Mouse (Mus musculus): ENCODE measurements at regions not wholly inside any gene's neighbourhood (a gene's known extent, or its start where the extent isn't known, plus 50 kb on each side); places are given as distances from the start of the nearest gene placed in this dataset.

DNA sequence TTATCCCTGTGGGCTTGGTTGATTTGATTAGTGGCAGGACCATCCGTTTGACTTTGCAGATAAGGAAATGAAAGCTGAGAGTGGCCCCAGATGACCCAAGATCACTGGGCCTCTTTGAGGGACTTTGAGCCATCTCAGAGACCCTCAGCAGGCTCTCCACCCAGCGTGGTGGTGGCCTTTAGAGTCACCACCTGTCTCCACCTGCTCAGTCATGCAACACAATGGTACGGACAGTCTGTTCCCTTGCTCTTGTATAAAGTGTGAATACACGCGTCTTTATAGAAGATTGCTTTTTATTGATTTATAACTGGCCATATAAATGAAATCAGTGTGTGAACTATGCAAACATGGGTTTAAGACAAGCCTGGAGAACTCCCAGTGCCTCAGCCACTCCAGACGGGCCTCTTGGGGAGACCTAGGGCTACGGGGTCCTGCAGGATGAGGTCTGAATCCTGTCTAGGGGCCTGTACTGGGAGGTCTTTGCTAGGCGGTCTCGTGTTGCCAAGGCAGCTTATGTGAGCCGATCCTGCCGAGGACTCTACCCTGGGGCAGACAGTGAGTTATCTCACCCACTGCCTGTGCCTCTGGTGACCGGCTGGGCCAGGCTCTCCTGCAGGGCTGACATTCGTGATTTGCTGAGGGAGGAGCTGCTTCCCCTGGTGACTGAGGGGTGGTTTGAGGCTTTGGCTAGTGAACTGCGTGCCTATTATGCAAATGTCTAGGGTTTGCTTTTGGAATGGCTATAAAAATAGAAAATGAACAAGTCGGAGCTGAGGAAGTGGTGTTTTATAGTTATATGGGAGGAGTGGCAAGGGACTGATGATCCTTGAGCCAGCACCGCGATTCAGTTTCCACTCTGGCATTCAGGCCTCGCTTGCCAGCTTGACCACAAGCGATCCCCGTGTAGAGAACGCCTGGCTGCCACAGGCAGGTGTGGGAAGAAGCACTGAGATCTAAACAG lies 176.5 kb downstream of the Fam43a start:
- no peak for DNase-seq

DNA sequence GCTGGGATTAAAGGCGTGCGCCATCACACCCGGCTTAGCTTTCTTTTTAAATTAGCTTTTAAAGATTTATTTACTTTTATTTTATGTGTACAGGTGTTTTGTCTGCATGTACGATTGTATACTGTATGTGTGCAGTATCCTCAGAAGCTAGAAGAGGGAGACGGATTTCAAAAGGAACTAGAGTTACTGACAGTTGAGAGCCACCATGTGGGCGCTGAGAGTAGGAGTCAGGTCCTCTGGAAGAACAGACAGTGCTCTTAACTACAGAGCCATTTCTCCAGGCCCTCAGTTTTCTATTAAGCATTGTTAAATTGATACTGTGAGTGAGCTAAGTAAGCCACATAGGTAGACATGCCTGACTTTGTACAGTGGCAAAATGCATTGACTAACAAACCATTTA lies 177.9 kb downstream of the Fam43a start:
- DNase-seq: no peak

DNA sequence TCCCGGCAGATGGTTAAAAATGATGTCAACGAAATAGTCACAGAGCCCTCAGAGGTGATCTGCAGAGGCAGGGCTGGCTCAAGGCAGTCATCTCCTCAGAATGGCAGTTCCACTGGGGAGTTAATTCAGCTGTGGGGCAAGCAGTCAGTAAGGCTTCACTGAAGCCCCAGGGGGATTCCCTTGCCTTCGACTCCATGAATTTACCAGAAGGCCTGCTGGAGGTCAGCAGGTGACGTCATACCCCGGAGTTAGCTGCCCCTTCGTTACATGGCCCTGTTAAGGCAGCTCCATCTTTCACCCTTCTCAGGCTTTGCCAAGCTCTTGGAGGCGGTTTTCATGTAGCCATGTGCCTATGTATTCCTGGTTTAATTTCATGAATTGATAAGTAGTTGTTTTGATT lies 178.6 kb downstream of the Fam43a start:
- no peak for DNase-seq

DNA sequence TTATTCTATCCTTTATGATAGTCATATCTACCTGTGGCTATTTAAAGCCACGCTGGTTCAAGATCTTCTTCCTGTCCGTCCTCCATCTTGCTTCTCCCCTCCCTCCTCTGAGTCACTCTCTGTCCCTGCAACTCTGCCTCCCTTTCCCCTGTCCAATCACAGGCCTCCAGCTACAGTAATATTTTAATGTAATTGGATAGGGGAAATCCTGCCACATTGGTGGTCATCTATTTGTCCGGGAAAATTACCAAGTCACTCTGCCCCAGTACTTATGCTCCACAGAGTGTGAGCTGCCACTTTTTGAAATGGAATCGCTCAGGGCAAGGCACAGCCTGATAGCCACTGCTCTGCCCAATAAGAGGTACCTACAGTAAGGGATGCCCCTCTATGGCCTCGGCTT lies 179.4 kb downstream of the Fam43a start:
- DNase-seq: no peak

DNA sequence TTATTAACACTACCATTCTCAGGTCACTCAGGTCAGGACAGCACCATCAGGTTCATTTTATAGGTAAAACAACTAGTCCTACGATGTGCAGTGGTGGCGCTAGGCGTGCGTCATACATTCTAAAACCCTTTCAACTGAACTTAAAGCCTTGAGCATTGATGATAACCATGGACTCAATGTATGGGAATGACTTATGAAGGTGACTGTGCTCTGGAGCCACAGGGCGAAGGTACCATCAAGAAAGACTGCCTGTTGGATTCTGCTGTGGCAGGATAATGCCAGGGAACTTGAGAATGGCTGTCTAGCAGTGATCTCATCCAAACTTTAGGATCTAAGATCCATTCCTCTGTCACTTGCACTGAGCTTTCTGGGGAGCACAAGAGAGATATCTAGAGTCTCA lies 184.7 kb downstream of the Fam43a start:
- no peak for DNase-seq

DNA sequence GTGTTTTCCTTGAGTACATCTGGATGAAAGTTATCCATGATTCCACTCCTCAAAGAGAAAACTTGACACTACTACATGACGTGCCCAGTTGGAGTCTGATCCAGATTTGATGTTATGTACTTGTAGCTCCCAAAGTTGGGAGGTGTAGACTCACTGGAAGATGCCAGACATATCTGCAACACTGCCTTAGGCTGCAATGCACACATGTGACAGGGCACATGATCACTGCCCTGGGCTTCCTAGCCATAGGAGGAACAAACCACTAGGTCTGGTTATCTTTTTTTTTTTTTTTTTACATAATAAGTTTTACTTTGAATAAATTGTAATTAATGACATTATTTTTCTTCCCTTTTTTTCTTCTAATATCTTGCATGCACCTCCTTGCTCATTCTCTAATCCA lies 185.4 kb downstream of the Fam43a start:
- DNase-seq: no peak

DNA sequence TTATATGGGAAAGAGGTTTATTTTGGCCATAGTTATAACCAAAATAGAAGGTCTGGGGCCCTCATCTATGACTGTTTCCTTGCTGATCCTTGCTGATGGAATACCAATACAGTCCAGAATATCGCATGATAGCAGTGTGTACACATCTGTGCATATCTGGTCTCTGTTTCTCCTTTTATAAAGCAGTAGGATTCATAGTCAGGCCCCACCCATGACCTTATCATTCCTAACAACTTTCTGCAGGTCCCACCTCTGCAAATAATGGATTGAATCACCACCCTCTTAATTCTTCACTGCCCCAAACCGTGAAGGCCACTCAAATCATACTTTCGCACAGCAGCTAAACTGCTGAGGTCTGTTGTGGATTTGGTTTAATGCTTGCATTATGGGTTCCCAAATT lies 186.5 kb downstream of the Fam43a start:
- DNase-seq: no peak

DNA sequence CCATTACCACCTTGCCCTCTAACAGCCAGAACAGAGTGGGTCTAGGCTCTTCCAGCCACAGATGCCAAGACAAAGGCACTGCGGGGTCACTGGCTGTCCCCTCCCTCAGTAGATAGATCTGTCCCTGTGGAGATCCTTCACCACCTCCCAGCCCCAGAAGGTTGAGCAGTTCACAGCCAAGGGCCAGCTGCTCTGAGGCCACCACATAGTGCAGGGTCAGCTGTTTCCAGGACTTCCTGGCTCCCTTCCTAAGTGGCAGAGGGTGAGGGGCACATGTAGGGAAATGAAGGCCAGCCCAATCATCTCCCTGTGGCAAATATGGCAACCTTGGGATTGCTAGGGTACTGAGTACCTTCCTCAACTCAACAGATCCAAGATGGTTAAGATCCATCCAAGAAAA lies 187.8 kb downstream of the Fam43a start:
- DNase-seq: no peak

DNA sequence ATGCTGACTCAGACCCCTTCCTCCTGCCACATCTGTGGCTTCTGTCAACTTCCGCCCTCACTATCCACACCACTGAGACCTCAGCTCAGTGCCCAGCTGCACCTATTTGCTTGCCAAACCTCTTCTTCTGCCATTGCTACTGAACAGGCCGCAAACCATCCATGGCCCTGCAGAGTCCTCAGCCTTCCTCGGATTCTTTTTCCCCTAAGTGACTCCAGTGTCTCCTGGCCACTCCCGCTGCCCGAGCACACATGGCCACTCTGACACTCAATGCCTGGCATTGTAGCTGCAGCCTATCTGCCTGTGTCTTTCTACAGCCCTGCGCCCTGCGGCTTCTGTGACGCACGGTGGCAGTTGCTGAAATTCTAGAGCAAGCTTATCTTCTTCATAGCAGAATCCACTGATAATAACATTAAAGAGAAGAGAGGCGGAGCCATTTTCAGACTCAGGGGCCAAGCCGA lies 188.8 kb downstream of the Fam43a start:
- DNase-seq: peak in 1 of 2 experiments; percentile 20

DNA sequence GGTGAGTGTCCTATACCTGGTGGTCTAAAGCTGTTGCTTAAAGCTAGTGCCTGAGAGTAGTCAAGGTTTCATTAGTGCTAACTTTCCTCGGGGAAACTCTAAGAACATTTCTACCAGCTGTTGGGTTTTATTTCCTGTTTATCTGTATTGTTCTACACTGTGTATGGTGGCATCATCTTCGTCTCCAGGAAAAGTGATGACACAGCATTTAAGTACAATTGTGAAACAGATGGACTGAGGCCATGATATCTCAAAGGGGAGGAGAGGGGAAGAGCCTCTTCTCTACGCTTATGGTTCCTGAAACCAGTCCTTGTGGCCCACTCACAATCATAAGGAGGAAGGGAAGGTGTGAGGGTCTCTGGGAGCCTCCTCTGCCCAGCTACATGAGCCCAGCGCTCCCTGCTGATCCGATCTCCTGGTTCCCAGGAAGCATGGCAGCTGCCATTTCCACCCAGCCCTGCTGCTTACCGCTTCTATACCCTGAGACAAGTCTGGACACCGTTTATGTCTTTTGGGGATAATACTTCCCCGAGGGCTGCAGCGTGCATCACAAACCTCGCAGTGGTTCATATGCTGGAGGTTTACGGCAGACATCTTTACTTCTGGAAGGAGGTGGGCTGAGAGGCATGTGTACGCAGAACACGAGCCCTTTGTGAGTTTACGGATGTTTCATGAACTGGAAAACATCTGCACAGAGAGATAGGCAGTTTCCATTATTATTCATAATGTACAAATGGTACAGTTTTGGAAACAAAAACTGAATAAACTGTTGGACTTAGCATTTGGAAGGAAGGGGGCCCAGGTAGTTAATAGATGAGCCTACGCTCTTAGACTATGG lies 189.6 kb downstream of the Fam43a start:
- no peak for DNase-seq

DNA sequence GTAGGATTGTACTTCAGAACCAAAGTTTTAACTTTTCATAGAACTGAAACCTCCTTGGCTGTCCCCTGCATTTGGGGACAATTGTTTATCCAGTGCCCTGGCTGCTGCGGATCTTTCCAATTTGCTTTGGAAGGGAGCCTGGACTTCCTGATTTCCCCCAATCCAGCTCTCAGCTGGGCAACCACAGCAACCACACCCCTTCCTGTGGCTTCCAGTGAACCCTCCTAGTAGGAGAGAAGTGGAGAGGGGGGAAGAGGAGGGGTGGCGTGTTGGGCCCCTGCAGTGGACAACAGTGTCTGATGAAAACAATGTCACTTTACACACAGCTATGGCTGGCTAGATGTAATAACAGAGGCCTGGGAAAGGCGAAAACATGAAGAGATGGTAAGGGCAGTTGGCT lies 190.5 kb downstream of the Fam43a start:
- DNase-seq: peak in 1 of 2 experiments; percentile 62

DNA sequence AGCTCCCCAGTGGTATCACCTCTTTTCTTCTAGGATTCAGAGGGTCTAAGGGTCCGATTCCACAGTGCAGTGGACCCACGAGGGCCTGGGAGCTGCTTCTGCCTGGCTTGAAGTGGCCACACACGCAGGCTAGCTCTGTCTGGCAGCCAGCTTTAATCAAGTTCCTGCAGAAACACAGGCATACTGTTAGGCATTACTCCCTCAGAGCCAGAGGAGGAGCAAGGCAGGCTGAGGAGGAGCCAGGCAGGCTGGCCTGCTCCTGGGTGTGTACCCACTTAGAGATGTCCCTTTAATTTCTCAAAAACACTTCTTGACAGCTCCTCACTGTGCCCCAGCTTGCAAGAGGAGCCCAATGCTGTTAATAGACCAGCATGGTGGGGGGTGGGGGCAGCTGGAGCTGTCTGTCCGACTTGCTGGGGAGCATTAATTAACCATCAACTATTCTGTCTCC lies 191.1 kb downstream of the Fam43a start:
- DNase-seq: peak in 1 of 2 experiments; percentile 20

DNA sequence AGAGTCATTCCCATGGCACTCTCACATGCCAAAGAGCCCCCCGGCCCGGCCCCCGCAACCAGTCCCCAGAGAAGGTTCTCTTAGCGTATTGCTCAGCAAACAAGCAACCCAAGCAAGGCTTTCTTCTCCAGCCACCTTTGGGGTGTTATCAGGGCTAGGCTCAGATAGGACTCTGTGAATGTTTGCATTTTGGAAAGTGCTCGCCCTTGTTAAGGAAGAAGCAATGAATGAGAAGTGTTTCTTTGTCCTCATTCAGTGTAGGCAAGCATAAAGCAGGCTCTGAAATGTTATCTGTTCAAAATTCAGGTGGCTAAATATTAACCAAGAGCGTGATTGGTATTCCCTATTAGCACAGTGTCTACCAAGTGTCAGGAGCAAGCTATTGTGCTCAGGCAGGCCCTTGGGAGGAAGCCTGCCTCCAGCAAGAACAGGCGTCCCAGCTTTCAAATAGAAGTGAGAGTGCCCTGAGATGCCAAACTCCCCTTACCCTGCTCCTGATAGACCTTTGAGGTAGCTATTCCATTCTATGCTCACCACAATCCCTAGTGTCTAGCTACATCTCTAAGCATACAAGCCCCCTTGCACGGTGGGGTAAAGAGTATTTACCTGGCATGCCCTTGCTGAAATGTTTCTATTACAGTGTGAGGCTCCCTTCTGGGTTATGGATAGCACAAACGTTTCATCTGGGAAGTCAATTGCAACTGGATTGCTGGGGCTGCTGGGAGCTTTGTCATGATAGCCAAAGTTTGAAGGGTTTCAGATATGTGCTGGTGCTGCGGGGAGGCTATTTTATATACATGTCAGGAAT lies 191.7 kb downstream of the Fam43a start:
- no peak for DNase-seq

DNA sequence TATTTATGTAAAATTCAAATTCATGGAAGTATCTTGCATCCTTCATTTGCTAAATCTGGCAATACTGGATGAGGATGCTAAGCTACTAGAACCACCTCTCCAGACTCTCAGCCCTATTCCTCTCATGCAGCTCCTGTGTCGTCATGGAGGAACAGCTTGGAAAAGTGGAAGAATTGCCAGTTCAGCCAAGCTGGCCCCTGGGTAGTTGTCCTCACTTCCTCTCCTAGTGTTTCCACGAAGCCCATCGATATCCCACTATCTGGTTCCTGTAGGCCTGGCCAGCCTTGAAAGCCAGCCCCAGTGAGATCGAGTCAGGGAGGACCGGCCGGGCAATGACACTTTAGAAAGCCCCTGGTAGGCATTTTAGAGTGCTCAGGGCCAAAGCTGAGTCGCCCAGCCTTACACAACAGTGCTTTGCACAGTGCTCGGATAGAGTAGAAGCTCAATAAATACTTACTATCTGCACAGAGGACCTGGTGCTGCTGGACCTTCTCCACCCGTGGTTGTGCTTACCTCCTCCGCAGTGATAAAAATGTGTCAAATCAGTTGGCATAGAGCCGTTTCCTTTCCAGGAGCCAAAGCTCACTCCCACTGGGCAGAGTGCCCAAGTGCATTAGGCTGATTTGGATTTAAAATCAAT lies 193.3 kb downstream of the Fam43a start:
- no peak for DNase-seq

DNA sequence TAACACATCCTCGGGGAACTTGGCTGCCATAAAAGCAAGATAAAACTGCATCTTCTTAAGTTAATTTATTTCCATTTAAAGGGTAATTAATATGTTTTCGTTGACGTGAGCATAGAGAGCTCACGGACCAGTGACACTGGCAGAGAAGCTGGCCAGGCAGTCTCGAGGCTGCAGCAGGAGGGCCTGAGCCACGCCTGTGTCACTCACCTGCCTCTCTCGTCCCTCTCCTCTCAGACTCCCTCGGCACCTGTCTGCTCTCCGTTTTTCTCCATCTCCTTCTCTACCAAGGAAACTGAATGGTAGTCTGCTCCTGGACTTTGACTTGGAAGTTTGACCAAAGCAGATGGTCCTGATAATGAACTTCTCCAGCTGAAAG lies 193.8 kb downstream of the Fam43a start:
- DNase-seq: no peak

DNA sequence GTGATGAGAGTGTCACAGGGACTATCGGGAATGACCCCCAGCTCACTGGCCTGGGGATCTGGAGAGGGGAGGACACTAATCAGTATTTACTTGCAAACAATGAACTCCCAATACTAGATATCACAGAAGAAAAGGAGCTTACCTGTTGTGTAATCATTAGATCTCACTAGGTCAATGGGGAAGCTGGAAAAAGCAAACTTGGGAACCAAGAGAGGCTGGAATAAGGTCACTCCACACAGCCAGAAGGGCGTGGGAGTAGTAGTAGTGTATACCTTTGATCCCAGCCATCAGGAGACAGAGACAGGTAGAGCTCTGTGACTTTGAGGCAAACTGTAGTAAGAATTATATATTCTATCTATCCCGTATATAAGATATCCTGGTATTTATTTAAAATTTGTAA lies 194.3 kb downstream of the Fam43a start:
- no peak for DNase-seq

DNA sequence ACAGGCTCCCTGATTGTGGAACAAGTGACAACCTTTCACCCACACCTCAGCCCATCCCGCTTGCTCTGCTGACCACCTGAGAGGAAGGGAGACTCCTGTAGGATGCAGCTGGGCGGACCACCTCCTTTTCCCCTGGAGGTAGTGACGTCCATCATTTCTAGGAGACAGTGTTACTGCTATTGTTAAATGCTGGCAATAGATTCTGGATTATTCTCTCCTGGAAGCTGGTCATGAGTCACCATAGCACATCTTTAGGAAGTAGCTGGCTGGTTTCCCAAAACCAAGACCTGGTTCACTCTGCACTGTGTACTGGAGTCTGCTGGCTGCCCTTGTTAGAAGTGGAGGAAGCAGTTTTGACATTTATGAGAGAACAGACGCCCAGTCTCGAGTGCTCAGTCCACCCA lies 196.0 kb downstream of the Fam43a start:
- DNase-seq: peak; percentile 23 to 32

DNA sequence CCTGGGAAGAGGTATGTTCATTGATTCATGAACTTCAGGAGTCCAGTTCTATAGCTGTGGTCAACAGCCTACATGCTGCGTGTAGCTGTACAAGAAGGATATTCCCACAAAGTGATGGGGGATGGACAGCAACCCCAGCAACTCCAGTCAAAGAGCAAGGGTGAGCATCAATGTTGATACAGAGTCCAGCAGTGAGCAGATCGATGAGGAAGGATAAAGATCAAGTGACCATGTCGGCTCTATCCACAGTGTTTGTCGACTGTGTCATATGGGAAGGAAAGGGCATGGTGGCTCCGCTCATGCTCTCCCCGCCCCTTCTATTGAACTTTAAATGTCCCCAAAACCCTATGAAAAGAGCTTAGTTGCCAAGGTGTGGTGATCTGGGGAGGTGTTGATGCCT lies 196.6 kb downstream of the Fam43a start:
- DNase-seq: no peak

DNA sequence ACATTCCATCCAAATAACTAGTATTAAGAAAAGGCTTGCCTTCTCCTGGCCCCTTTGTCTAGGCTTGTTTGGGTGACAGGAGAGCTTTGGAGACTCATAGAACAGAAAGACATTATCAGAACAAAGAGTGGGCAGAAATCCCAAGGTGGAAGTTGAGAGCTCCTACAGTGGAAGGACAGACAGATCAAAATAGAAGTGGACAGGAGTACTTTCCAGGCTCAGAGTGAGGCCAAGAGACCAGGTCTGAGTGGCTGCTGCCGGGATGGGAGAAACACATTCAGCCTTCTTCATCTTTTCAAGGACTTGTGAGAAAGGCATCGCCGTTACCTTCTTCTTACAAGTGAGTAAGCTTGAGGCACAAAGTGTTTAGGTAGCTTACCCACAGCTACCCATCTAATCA lies 197.5 kb downstream of the Fam43a start:
- no peak for DNase-seq

DNA sequence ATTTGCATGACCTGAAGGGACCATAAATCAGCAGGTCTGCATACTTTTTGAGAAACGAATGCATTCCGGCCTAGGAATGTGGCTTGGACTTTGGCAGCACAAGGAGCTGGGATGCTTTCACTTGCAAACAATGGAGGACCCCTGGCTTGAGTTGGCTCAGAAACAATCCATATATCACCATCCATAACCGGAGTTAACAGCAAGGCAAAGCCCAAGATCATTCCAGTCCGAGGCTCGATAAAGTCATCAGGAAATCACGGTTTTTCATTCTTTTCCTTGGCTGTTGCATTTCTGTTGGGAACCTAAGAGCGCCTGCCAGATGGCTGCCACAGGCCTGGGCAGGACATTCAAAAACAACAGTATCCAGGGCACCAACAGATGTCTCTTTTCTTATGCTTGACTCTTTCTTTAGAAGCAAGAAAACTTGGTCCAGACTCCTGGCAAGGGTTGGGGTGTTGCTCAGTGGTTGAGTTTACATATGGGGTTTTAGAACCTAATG lies 198.5 kb downstream of the Fam43a start:
- DNase-seq: no peak

DNA sequence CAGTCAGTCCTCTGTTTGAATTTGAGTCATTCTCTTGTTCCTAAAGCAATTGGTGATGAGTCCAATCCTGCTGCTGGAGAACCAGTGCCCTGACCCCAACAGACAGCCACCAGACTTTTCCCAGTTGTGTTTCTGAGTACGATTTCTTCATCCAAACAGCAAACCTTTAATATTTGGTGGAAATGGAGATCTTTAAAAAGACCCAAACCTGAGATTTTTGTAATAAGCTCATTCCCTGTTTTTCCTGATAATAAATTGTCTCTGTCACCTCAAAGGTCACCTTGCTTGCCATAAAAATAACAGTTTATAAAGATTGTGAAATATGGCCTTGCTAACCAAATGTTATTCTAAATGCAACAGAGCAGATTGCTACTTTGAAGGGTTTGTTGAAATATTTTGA lies 199.0 kb downstream of the Fam43a start:
- no peak for DNase-seq
